Mouse (Mus musculus) lung, embryonic 16.5 days (tissue): Measurements from ENCODE around the gene Tbc1d30. TPM values are rescaled to one million over a fixed set of nuclear protein-coding genes. Genes with fewer than 3 reads are reported as not detected.

ENCODE experiments used
- ATAC-seq: fragments of 200-750 bp; cut with Nextera tagmentation; 2 replicates; pipeline ENCODE4 v1.8.0; 2017; ENCODE audit warnings: low read depth, mild to moderate bottlenecking, moderate library complexity
- H3K27ac ChIP-seq: fragments of 300-500 bp; sonication (generic); 2 replicates; pipeline ENCODE4 v1.5.1; 2014; ENCODE audit warnings: mild to moderate bottlenecking, control low read depth, low read length
- H3K27me3 ChIP-seq: fragments of 300-500 bp; sonication (generic); 2 replicates; pipeline ENCODE4 v1.6.1; 2014; ENCODE audit warnings: low read depth, low read length, mixed read lengths; ENCODE audit not compliant: control insufficient read depth, insufficient read depth
- H3K36me3 ChIP-seq: fragments of 300-500 bp; sonication (generic); 2 replicates; pipeline ENCODE4 v1.6.1; 2014; ENCODE audit warnings: low read length; ENCODE audit not compliant: control insufficient read depth, insufficient read depth
- H3K4me1 ChIP-seq: fragments of 300-500 bp; sonication (generic); replicated peaks from 2 replicates; pipeline ENCODE4 v1.6.1; 2014; ENCODE audit warnings: low read length, mixed read lengths; ENCODE audit not compliant: control insufficient read depth, insufficient read depth
- H3K4me2 ChIP-seq: fragments of 300-500 bp; sonication (generic); 2 replicates; pipeline ENCODE4 v1.6.1; 2014; ENCODE audit warnings: low read depth, low read length, control low read depth
- H3K4me3 ChIP-seq: fragments of 300-500 bp; sonication (generic); 2 replicates; pipeline ENCODE4 v1.5.1; 2014; ENCODE audit warnings: mild to moderate bottlenecking, low read length, control low read depth
- H3K9ac ChIP-seq: fragments of 300-500 bp; sonication (generic); 2 replicates; pipeline ENCODE4 v1.6.1; 2014; ENCODE audit warnings: low read length, control low read depth
- H3K9me3 ChIP-seq: fragments of 300-500 bp; sonication (generic); 2 replicates; pipeline ENCODE4 v1.6.1; 2016; ENCODE audit warnings: low read length; ENCODE audit not compliant: control insufficient read depth
- WGBS: fragments of 180-500 bp; shearing (Covaris S2); extraction: QIAGEN DNeasy Blood & Tissue Kit; methylation state at CpG from one replicate; pipeline ENCODE4 v1.1.7; 2014; 5-methylcytosine and 5-hydroxymethylcytosine counted together
- polyA plus RNA-seq: library from polyadenylated mRNA; unstranded; fragments of >200 nt; fragmentation: Nextera tagmentation; extraction: Ambion mirVana; gene quantifications from 2 replicates; pipeline ENCODE4 v1.2.1, GENCODE M21; 2015

Tbc1d30 gene
- polyA plus RNA-seq, 1 experiment from 2014 or later = 2.8 TPM

DNA sequence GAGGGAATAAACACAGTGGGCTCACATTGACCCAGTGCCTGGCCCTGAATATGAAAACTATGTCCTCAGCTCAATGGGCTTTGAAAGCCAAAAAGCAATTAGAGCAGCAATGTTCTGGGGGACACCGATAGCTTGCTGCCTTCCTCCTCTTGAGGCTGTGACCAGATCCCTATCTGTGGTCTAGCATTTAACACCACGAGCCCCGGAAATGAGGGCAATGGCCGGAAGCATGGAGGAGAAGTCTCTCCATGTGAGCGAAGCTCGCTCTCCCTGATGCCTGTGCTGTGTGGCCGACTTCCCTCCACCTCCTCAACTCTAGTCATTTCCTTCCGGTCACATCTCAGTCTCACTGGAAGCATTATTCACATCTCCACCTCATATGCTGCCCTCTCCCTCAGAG lies 82.3 kb downstream of the Tbc1d30 start:
- no peak overlapping the region for H3K9ac ChIP-seq
- H3K4me2 ChIP-seq = no peak overlapping the region
- H3K36me3 ChIP-seq = peaks cover 2% of the 10 kb centered on the region; the same call in 1 of the 2 replicates
- H3K27me3 ChIP-seq = no peaks in the 10 kb centered on the region; the same call in 1 of the 2 replicates
- H3K9me3 ChIP-seq = no peaks in the 10 kb centered on the region
- H3K27ac ChIP-seq = no peak overlapping the region
- no peak for ATAC-seq
- H3K4me1 ChIP-seq = no peaks in the 10 kb centered on the region
- 65% methylated on average over 8 of the region's 8 CpGs for WGBS
- H3K4me3 ChIP-seq = no peak overlapping the region

DNA sequence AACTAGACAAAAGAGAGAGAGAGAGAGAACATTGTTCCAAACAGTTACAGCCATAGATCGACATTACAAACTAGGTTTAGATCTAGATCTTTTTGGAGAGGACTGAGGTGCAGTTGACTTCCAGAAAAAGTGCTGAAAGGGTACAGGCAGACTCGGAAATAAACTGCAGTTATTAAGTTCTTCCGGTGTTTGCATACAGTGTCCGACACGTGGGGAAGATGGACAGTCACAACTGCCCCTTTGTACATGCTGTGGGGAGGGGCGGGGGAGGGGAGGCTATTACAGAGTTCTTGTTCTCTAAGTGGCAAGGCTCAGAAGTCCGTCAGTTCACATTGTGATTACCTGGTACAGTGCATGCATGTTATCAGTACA lies 86.9 kb downstream of the Tbc1d30 start:
- WGBS = 39% methylated on average over 7 of the region's 7 CpGs
- no peak overlapping the region for H3K9ac ChIP-seq
- peak overlapping the region; percentile 70 for H3K27ac ChIP-seq
- no peaks in the 10 kb centered on the region for H3K9me3 ChIP-seq
- peak overlapping the region; percentile 54 for H3K4me2 ChIP-seq
- 0 out of 2 replicates have a peak, but pooled peaks have one; percentile 32 for ATAC-seq
- peak overlapping the region; percentile 31 for H3K4me3 ChIP-seq
- no peaks in the 10 kb centered on the region; the same call in 1 of the 2 replicates for H3K27me3 ChIP-seq
- H3K4me1 ChIP-seq = no peaks in the 10 kb centered on the region
- H3K36me3 ChIP-seq = no peaks in the 10 kb centered on the region

DNA sequence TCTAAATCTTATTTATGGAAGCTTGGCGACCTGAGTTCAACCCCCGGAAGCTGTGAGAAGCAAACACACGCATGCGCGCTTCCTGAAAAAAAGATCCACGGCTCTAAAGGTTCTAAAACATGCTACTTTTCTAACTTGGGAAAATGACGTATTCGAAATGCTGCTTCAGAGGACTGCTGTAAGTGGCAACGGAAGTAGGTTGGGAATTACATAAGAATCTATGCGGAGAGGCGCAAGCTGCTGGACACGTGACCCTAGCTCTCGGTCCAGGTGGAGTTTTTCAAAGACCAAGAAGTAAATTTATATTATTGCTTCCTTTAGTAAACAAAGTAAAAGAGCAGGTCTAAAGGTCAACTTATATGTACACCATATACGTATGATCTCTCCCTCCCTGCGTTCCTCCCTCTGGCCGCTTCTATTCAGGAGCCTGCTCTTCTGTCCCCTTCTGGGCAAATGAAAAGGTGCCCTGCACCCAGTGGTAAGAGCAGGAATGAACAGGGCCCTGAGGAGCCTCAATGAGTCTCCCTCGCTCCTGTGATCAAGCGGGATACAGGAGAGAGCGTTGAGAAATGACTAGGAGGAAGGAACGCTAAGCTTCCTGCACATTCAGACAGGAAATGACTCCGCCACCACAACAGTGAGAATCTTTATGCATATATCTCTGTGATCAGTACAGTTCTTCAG lies 87.4 kb downstream of the Tbc1d30 start:
- WGBS = 39% methylated on average over 21 of the region's 21 CpGs
- Histone ChIP-seq H3K36me3 (no peaks in the 10 kb centered on the region), H3K4me3 (peak overlapping the region; percentile 31), H3K4me2 (peak overlapping the region; percentile 54), H3K4me1 (no peaks in the 10 kb centered on the region), H3K27ac (peak overlapping the region; percentile 70), H3K9ac (no peak overlapping the region), H3K27me3 (no peaks in the 10 kb centered on the region; the same call in 1 of the 2 replicates), H3K9me3 (no peaks in the 10 kb centered on the region)
- peak; percentile 71; the same call in 1 of the 2 replicates for ATAC-seq

DNA sequence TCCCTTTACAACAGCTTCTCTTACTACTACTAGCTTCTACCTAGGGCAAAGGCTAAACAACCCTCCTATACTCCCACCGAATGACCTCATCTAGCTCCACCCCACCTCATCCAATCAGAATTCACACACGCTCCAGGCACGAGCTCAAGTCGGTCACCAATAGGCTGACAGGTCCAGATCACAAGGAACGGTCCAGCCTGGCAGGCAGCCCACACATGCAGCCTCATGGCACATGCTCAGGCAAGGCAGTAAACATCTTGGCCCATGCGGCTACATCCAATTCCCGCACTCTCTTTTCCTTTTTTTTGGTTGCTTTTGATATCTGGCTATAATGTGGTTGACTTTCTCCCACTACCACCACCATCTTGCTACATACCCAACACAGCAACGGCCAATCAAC lies 88.9 kb downstream of the Tbc1d30 start:
- H3K4me1 ChIP-seq = no peaks in the 10 kb centered on the region
- no peak overlapping the region for H3K27ac ChIP-seq
- ATAC-seq = no peak
- no peaks in the 10 kb centered on the region for H3K9me3 ChIP-seq
- H3K36me3 ChIP-seq = no peaks in the 10 kb centered on the region
- no peak overlapping the region for H3K4me3 ChIP-seq
- 81% methylated on average over 8 of the region's 8 CpGs for WGBS
- H3K4me2 ChIP-seq = no peak overlapping the region
- no peaks in the 10 kb centered on the region; the same call in 1 of the 2 replicates for H3K27me3 ChIP-seq
- no peak overlapping the region for H3K9ac ChIP-seq

DNA sequence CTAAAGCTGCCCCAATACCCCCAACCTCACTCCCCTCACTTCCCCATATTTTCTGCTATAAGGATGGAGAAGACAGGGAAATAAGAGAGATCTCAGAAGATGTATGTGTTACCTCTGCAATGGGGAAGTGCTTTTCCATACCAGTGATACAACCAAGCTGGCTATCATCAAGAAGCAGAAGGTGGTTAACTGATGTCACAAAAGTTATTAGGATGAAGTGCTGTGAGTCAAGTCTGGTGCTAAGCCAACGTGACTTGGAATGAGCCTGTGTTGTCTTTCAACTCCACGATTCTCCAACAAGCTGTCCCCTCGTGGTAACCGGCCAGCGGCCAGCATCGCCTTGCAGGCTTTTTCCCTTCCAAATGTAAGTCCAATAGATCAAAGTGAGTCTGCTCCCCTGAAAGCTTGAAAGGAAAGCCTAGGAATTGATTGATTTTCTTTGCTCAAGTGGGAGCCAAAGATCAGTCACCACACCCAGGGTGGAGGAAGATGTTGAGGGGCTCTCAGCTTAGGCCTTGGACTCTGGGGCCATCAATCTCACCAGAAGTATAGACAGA lies 90.0 kb downstream of the Tbc1d30 start:
- Histone ChIP-seq H3K4me2 (no peak overlapping the region), H3K9ac (no peak overlapping the region), H3K4me3 (no peak overlapping the region), H3K4me1 (no peaks in the 10 kb centered on the region), H3K36me3 (no peaks in the 10 kb centered on the region), H3K27me3 (no peaks in the 10 kb centered on the region; the same call in 1 of the 2 replicates), H3K27ac (no peak overlapping the region), H3K9me3 (no peaks in the 10 kb centered on the region)
- 47% methylated on average over 6 of the region's 6 CpGs for WGBS
- peak; percentile 46 for ATAC-seq

DNA sequence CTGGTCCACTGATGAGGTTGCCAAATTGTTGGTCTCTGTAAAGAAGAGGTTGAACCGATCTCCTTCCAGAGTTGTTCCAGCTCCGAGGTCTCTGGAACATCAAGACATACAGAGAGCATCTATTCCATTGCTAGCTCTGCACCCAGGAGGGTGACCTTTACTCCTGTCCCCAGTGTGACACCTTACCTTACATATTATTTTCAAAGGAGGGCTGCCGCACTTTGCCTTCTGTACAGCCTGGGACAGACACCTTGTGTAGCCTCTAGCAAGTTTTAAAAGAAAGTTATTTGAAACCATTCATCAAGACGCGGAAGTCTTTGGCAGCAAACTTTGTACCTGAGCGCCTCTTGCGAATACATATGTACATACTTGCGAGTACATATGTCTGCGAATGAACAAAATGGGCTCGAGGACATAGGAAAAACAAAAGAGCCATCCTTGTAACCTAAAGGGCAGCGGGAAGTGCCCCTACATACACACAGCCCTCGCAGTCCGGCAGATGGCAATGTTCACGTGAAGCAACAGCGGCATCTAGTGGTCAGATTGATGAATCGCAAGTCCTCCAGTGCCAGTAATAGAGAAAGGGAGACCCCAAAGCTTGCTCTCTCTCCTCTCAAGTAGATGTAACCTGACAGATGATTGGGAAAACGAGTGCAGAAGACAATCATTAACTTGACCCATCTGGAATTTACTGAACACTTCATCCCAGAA lies 94.8 kb downstream of the Tbc1d30 start:
- H3K4me1 ChIP-seq = peaks cover 3% of the 10 kb centered on the region
- no peaks in the 10 kb centered on the region for H3K27me3 ChIP-seq
- H3K4me2 ChIP-seq = no peak overlapping the region
- H3K9ac ChIP-seq = no peak overlapping the region
- H3K36me3 ChIP-seq = no peaks in the 10 kb centered on the region
- WGBS = 24% methylated on average over 17 of the region's 17 CpGs
- no peaks in the 10 kb centered on the region for H3K9me3 ChIP-seq
- no peak overlapping the region for H3K27ac ChIP-seq
- ATAC-seq = peak; percentile 48
- H3K4me3 ChIP-seq = no peak overlapping the region

DNA sequence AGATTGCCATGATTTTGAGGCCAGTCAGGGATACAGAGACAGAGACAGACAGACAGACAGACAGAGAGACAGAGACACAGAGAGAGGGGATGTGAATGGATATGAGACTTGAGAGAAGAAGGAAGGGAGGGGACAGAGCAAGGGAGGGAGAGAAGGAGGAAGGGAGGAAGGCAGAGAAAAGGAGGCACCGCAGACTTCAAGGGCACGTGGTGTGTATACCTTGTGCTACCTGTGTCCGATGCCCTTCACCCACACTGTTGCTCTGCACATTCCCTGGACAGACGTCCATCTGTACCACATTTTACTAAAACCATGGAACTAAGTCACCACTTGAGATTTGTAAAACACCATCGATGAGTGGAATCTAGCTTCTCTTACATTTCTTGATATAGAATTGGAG lies 95.6 kb downstream of the Tbc1d30 start:
- ATAC-seq = no peak
- H3K9me3 ChIP-seq = no peaks in the 10 kb centered on the region
- 88% methylated on average over 5 of the region's 5 CpGs for WGBS
- H3K27me3 ChIP-seq = no peaks in the 10 kb centered on the region
- H3K27ac ChIP-seq = no peak overlapping the region
- H3K4me3 ChIP-seq = no peak overlapping the region
- no peak overlapping the region for H3K4me2 ChIP-seq
- peaks cover 5% of the 10 kb centered on the region for H3K4me1 ChIP-seq
- no peaks in the 10 kb centered on the region for H3K36me3 ChIP-seq
- no peak overlapping the region for H3K9ac ChIP-seq

DNA sequence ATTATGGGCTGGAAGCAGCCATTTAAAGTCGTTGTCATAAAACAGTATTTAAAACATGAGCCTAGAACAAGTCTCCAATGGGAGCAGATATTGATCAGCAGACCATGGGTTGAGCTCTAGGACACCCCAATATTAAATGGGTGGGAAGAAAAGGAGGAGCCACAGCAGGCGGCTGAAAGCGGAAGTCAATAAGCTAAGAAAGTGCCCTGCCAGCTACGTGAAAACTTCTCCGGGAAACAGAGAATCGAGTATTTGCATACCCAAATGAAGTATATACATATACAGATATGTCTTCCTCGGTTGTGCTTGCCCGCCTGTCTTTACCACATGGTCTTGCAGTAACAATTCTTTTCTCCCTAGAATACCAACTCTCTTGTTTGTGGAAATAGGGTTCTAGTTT lies 96.7 kb downstream of the Tbc1d30 start:
- ATAC-seq = no peak
- 85% methylated on average over 8 of the region's 8 CpGs for WGBS

DNA sequence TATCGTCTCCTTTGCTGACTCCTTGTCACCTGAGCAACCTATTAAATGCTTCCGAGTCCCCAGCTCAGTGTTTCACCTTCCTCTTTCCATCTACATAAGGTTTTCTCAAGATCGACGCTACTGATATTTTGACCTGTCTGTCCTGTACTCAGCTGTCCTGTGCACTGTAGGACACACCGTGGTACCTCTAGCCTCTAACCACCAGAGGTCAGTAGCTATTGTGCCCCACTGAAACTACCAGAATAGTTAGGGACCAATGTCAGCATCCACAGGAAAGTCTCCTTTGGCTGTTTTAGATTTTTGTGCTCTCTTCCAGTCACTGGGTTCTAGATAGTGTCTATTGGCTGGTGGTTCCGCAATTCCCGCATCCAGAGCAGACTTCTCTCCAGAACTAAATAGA lies 98.3 kb downstream of the Tbc1d30 start:
- Histone ChIP-seq H3K27ac (no peak overlapping the region), H3K4me2 (no peak overlapping the region), H3K9me3 (no peaks in the 10 kb centered on the region), H3K9ac (no peak overlapping the region), H3K4me3 (no peak overlapping the region), H3K27me3 (no peaks in the 10 kb centered on the region), H3K36me3 (no peaks in the 10 kb centered on the region), H3K4me1 (peaks cover 6% of the 10 kb centered on the region)
- WGBS = 72% methylated on average over 7 of the region's 7 CpGs
- 0 out of 2 replicates have a peak, but pooled peaks have one; percentile 27 for ATAC-seq

More for the DNA sequence above, 96.7 kb downstream of the Tbc1d30 start:
- Histone ChIP-seq H3K4me2 (no peak overlapping the region), H3K9ac (no peak overlapping the region), H3K27ac (no peak overlapping the region), H3K4me1 (peaks cover 6% of the 10 kb centered on the region), H3K9me3 (no peaks in the 10 kb centered on the region), H3K36me3 (no peaks in the 10 kb centered on the region), H3K4me3 (no peak overlapping the region), H3K27me3 (no peaks in the 10 kb centered on the region)
